Mouse (Mus musculus) natural killer cell, adult 2 months (primary cell): Measurements from ENCODE around the gene Thada.
A peak's percentile ranks its signal among the peaks of the same experiment; 100 is the strongest.

Experiments
- DNase-seq, 2 experiments: peaks; one replicate each; pipeline ENCODE4 v3.0.0; 2022; ENCODE audit warnings: low spot score in 2 of 2

Gene Thada

GRCm38 (mm10) chr17:84164146-84164545 is 301.9 kb downstream of the Thada start:
- DNase-seq = no peak

DNA sequence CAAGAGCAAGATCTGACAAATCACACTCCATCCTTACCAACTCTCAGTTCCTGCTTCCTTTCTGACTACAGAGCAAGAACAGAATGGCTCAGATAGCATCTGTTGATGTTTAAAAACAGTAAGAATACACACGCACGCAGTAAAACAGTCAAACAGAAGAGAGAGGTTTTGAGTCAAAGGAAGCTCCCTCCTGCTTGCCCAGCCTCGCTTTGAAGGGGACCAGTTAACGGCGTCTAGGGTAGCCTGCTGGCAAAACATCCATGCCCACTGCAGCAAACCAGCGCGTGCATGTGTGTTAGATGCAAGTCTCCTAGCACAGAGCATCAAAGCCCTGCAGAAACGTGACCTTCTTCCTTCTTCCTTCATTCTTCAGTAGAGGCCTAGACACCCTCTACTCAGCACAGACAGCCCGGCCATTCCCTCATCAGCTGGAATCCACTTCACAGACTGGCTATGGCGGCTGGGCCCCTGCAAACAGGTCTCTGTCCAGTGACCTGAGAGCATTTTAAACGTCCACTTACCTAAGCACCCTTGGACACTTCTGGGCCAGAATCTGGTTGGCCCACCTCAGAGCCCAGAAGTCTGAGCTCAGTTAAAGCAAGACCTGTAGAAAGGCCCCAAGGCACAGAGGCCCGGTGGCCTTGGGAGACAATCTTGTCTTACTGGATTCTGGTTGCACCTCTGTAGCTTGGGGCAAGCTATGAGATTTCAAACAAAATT is 302.8 kb downstream of the Thada start:
- DNase-seq = no peak

DNA sequence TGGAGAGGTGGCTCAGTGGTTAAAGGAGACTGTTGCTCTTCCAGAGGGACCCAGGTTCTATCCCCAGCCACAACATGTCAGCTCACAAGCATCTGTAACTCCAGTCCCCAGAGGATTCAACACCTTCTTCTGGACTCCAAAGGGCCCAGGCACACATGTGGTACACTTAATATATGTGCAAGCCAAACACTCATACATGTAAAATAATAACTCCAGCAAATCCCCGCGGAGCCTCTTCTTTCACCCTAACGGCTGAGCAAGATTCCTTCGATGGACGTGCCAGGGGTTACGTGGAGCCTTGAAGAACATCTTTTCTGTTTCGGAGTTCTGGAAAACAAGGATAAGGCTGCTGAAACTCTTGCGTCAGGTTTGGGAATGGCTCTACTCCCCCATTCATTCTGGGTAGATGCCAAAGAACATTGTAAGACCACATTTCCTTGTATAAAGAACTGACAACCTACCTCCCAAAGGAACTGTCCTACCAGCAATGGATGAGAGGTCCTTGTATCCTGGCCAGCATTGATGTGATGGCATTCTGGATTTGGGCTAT is 303.7 kb downstream of the Thada start:
- DNase-seq = no peak

- no peak for DNase-seq
These were observed 304.7 kb downstream of the Thada start for GRCm38 (mm10) chr17:84161231-84161854.

DNA sequence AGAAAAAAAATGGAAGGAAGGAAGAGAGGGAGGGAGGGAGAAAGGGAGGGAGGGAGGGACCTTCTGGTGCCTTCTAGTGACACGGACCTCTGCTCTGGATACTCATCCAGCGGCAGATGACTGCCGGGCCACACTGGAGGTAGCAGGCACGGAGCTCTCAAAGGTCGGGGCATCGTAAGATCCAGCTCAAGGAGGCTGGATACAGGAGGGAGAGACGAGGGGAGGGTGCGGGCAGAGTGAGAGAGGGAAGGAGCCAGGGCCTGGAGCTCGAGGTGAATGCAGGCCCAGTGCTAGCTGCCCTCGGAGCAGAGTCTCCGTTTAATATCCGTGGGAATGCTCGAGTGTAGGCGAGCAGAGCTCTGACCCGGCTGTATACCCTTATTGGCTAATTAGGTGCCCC is 307.1 kb downstream of the Thada start:
- no peak for DNase-seq

- no peak for DNase-seq
These were observed 307.6 kb downstream of the Thada start for GRCm38 (mm10) chr17:84158461-84158795.

- DNase-seq = no peak
These were observed 308.1 kb downstream of the Thada start for GRCm38 (mm10) chr17:84157743-84158460.

GRCm38 (mm10) chr17:84156748-84157742 is 309.0 kb downstream of the Thada start:
- no peak for DNase-seq

DNA sequence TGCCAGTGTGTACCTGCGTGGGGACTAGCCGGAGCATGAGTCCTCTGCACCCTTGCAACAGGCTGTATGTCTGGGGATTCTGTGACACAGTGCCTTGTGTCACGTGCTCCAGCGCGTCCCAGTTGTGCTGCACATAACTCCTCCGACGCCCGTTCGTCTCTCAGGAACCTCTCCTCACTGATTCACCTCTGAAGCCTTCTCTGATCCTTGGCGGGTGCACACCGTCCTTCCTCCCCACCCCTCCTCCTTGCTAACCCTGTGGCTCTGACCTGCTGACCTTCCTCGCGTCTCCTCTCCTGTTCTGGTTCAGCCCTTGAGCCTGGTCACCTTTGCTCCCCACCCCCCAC is 309.8 kb downstream of the Thada start:
- DNase-seq = no peak

GRCm38 (mm10) chr17:84155516-84156226 is 310.3 kb downstream of the Thada start:
- no peak for DNase-seq

GRCm38 (mm10) chr17:84155029-84155338 is 311.0 kb downstream of the Thada start:
- DNase-seq = no peak

- DNase-seq = peak in 1 of 2 experiments; percentile 33
These were observed 311.5 kb downstream of the Thada start for GRCm38 (mm10) chr17:84154302-84155028.

DNA sequence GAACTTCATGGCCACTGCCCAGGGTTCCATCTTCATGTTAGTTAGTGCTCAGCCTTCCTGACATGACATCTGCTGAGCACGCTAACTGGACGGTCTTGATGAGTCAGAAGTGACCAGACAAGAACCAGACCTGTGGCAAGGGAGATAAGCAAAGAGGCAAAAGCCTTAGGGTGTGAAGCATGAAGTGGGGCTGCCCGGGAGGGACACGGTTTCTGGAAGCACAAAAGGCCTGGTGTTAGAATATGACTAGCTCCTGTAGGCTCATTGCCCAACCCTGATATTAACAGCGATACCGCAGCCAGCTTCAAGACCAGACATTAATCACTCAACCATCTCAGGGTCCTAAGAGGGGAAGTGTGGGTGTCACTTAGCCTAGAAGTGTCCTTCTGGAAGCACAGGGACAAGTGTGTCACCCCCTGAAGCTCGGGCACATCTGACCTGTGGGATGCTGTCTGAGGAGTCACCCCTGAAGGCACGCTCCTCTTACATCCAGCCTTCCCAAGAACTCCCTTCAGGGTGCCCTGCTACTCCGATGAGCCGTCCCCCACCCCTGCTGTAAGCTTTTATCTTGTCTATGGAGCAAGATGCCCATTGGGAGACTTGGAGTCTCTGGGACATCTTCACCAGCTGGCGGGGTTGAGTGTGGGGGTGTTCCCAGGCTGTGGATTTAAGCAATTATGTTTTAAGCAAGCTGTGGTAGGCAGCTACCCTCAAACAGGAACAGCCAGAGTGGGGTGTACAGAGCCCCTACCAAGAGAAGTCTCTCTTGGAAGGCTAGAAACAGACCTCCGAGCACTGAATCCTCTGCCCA is 312.8 kb downstream of the Thada start:
- DNase-seq = peak in 1 of 2 experiments; percentile 53

DNA sequence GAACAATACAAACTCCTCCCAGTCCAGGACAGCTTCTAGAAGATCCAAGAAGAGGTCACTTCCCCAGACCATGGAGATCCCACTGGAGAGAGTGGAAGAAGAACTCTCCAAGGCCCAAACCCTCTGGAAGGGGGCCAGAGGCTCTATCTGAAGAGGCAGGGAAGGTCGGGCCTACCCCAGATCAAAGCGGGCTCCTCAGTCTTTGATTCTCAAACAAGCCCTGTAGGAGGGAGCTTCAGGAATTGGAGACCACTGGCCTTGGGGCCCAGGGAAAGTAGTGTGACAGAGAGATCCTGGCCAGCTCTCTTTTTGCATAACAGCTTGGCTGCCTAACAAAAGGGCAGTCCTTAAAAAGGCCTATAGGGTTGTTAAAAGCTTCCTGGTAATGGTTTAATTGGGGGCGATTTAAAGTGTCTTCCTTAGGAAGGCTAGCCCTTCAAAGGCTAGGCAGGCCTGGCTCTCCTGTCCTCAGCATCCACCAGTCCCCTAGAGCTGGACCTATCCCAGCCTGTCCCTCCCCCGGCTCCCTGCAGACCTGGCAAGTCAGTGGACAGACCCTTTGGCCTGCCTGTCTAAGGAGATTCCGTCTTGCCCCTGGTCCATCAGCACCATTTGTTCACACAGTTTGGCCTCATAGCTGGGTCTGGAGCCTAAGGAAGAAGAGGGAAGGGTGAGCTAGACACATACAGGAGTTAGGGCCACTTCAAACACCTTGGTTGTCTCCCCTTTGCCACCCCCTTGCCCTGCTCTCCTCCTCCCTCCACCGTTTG is 313.6 kb downstream of the Thada start:
- no peak for DNase-seq

DNA sequence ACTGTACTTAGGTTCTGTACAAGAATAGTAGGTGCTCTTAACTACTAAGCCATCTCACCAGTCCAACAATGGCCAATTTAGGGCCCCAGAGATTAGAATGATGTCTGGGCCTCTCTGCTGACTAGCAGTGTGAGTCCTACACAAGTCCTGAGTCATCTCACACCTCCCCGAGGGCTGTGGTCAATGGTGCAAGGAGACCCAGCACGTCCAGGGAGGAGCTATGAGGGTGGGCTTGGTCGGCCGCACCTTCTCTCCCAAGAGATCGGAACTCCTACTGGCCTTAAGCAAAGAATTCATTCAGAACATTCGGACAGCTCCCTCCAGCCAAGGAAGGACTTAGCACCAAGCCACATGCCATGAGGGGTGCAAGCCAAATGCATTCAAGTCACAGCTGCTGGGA is 314.7 kb downstream of the Thada start:
- peak; percentile 48 to 69 for DNase-seq

- no peak for DNase-seq
These were observed 315.7 kb downstream of the Thada start for GRCm38 (mm10) chr17:84150291-84150690.

DNA sequence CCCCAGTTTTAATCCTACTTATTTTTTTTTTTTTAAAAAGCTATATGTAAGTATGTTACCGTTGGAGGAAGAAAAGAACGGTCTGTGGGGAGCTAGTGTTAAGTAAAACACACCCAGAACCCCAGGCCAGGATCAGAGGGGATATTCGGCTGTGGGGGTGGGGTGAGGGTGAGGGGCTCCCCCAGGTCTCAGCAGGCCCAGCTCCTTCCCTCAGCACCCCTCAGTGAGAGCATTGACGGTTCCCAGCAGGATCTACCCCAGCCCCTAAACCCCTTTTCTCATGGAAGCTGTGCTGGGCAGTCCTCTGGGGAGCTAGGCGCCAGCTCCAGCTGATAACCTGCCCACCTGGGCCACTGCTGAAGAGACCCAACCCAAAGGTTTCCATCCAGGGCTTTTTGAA is 316.4 kb downstream of the Thada start:
- no peak for DNase-seq
